Mouse (Mus musculus) lung, embryonic 16.5 days (tissue): ENCODE measurements at regions not wholly inside any gene's neighbourhood (a gene's known extent, or its start where the extent isn't known, plus 50 kb on each side); places are given as distances from the start of the nearest gene placed in this dataset.

ENCODE experiments used
- ATAC-seq: fragments of 200-750 bp; cut with Nextera tagmentation; 2 replicates; pipeline ENCODE4 v1.8.0; 2017; ENCODE audit warnings: low read depth, mild to moderate bottlenecking, moderate library complexity
- H3K27ac ChIP-seq: fragments of 300-500 bp; sonication (generic); 2 replicates; pipeline ENCODE4 v1.5.1; 2014; ENCODE audit warnings: mild to moderate bottlenecking, control low read depth, low read length
- H3K27me3 ChIP-seq: fragments of 300-500 bp; sonication (generic); 2 replicates; pipeline ENCODE4 v1.6.1; 2014; ENCODE audit warnings: low read depth, low read length, mixed read lengths; ENCODE audit not compliant: control insufficient read depth, insufficient read depth
- H3K36me3 ChIP-seq: fragments of 300-500 bp; sonication (generic); 2 replicates; pipeline ENCODE4 v1.6.1; 2014; ENCODE audit warnings: low read length; ENCODE audit not compliant: control insufficient read depth, insufficient read depth
- H3K4me1 ChIP-seq: fragments of 300-500 bp; sonication (generic); replicated peaks from 2 replicates; pipeline ENCODE4 v1.6.1; 2014; ENCODE audit warnings: low read length, mixed read lengths; ENCODE audit not compliant: control insufficient read depth, insufficient read depth
- H3K4me2 ChIP-seq: fragments of 300-500 bp; sonication (generic); 2 replicates; pipeline ENCODE4 v1.6.1; 2014; ENCODE audit warnings: low read depth, low read length, control low read depth
- H3K4me3 ChIP-seq: fragments of 300-500 bp; sonication (generic); 2 replicates; pipeline ENCODE4 v1.5.1; 2014; ENCODE audit warnings: mild to moderate bottlenecking, low read length, control low read depth
- H3K9ac ChIP-seq: fragments of 300-500 bp; sonication (generic); 2 replicates; pipeline ENCODE4 v1.6.1; 2014; ENCODE audit warnings: low read length, control low read depth
- H3K9me3 ChIP-seq: fragments of 300-500 bp; sonication (generic); 2 replicates; pipeline ENCODE4 v1.6.1; 2016; ENCODE audit warnings: low read length; ENCODE audit not compliant: control insufficient read depth
- WGBS: fragments of 180-500 bp; shearing (Covaris S2); extraction: QIAGEN DNeasy Blood & Tissue Kit; methylation state at CpG from one replicate; pipeline ENCODE4 v1.1.7; 2014; 5-methylcytosine and 5-hydroxymethylcytosine counted together

GRCm38 (mm10) chr6:117406312-117406595 is 237.9 kb downstream of the Cxcl12 start:
- Histone ChIP-seq H3K4me2 (no peak overlapping the region), H3K27me3 (no peaks in the 10 kb centered on the region), H3K27ac (no peak overlapping the region), H3K9ac (no peak overlapping the region), H3K36me3 (no peaks in the 10 kb centered on the region), H3K9me3 (no peaks in the 10 kb centered on the region), H3K4me3 (no peak overlapping the region), H3K4me1 (no peaks in the 10 kb centered on the region)
- ATAC-seq = no peak
- 91% methylated on average over 4 of the region's 4 CpGs for WGBS

GRCm38 (mm10) chr6:117406757-117407156 is 238.4 kb downstream of the Cxcl12 start:
- Histone ChIP-seq H3K27ac (no peak overlapping the region), H3K27me3 (no peaks in the 10 kb centered on the region), H3K4me3 (no peak overlapping the region), H3K4me1 (no peaks in the 10 kb centered on the region), H3K9ac (no peak overlapping the region), H3K9me3 (no peaks in the 10 kb centered on the region), H3K36me3 (no peaks in the 10 kb centered on the region), H3K4me2 (no peak overlapping the region)
- 80% methylated on average over 9 of the region's 9 CpGs for WGBS
- no peak for ATAC-seq

GRCm38 (mm10) chr6:117407206-117407858 is 239.0 kb downstream of the Cxcl12 start:
- no peak overlapping the region for H3K27ac ChIP-seq
- ATAC-seq = no peak
- H3K27me3 ChIP-seq = no peaks in the 10 kb centered on the region
- no peak overlapping the region for H3K4me3 ChIP-seq
- WGBS = 59% methylated on average over 15 of the region's 15 CpGs
- H3K4me1 ChIP-seq = no peaks in the 10 kb centered on the region
- H3K4me2 ChIP-seq = no peak overlapping the region
- H3K9me3 ChIP-seq = no peaks in the 10 kb centered on the region
- H3K9ac ChIP-seq = no peak overlapping the region
- H3K36me3 ChIP-seq = no peaks in the 10 kb centered on the region

- no peak for ATAC-seq
- Histone ChIP-seq H3K36me3 (no peaks in the 10 kb centered on the region), H3K9ac (no peak overlapping the region), H3K4me1 (no peaks in the 10 kb centered on the region), H3K9me3 (no peaks in the 10 kb centered on the region), H3K4me3 (no peak overlapping the region), H3K4me2 (no peak overlapping the region), H3K27me3 (no peaks in the 10 kb centered on the region), H3K27ac (no peak overlapping the region)
- 71% methylated on average over 5 of the region's 5 CpGs for WGBS
These were observed 239.6 kb downstream of the Cxcl12 start for GRCm38 (mm10) chr6:117407953-117408352.

- Histone ChIP-seq H3K4me2 (no peak overlapping the region), H3K9me3 (no peaks in the 10 kb centered on the region), H3K27ac (no peak overlapping the region), H3K4me1 (no peaks in the 10 kb centered on the region), H3K4me3 (no peak overlapping the region), H3K27me3 (no peaks in the 10 kb centered on the region), H3K36me3 (no peaks in the 10 kb centered on the region), H3K9ac (no peak overlapping the region)
- no peak for ATAC-seq
- 53% methylated on average over 11 of the region's 11 CpGs for WGBS
These were observed 240.8 kb downstream of the Cxcl12 start for GRCm38 (mm10) chr6:117408971-117409783.

GRCm38 (mm10) chr6:117414926-117415325 is 246.6 kb downstream of the Cxcl12 start:
- Histone ChIP-seq H3K4me1 (no peaks in the 10 kb centered on the region), H3K4me3 (no peak overlapping the region), H3K27me3 (no peaks in the 10 kb centered on the region), H3K36me3 (no peaks in the 10 kb centered on the region), H3K9me3 (no peaks in the 10 kb centered on the region), H3K27ac (no peak overlapping the region; the same call in 1 of the 2 replicates), H3K9ac (no peak overlapping the region), H3K4me2 (no peak overlapping the region)
- 37% methylated on average over 5 of the region's 5 CpGs for WGBS
- ATAC-seq = peak; percentile 65

DNA sequence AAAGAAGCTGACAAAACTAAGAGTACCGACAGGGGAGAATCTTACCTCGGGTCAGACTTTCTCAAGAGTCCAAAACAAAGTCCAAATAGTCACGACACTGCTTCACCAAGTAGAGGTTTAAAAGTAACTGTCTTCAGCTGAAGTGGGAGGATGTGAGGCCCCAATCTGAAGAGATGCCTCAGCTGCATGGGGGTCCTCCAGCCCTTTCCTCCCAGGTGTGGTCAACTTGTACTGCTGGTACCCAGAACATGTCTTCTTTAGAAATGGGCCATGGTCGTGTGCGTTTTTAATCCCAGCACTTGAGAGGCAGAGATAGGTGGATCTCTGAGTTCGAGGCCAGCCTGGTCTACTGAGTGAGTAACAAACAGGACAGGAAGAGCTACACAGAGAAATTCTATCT is 247.6 kb downstream of the Cxcl12 start:
- H3K4me3 ChIP-seq = no peak overlapping the region
- no peak overlapping the region for H3K4me2 ChIP-seq
- H3K4me1 ChIP-seq = no peaks in the 10 kb centered on the region
- no peaks in the 10 kb centered on the region for H3K9me3 ChIP-seq
- H3K27ac ChIP-seq = no peak overlapping the region
- H3K36me3 ChIP-seq = no peaks in the 10 kb centered on the region
- WGBS = 81% methylated on average over 6 of the region's 6 CpGs
- no peaks in the 10 kb centered on the region for H3K27me3 ChIP-seq
- H3K9ac ChIP-seq = no peak overlapping the region
- no peak for ATAC-seq

DNA sequence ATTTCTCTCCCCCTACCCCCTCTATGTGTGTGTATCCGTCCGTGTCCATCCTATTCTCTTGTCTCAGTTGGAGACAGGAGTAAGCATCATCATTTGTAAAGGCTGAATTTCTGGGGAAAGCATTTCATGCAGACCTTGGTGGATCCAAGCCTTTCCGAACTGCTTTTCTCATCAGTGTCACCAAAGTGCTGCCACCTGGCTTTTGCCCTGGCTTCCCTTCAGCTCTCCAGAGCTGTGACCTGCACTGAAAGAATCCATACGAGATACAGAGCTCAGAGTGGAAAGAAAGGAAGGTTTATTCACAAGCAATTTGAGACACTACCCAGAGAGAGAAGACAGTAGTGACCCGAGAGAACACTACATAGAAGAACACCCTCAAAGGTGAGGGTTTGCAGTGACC is 248.1 kb downstream of the Cxcl12 start:
- Histone ChIP-seq H3K4me2 (no peak overlapping the region), H3K4me1 (no peaks in the 10 kb centered on the region), H3K27me3 (no peaks in the 10 kb centered on the region), H3K27ac (no peak overlapping the region), H3K9me3 (no peaks in the 10 kb centered on the region), H3K36me3 (no peaks in the 10 kb centered on the region), H3K9ac (no peak overlapping the region), H3K4me3 (no peak overlapping the region)
- 68% methylated on average over 5 of the region's 5 CpGs for WGBS
- no peak for ATAC-seq

GRCm38 (mm10) chr6:117422846-117423573 is 254.7 kb downstream of the Cxcl12 start:
- Histone ChIP-seq H3K9ac (no peak overlapping the region), H3K27me3 (no peaks in the 10 kb centered on the region), H3K4me2 (no peak overlapping the region), H3K9me3 (no peaks in the 10 kb centered on the region), H3K4me3 (no peak overlapping the region), H3K4me1 (peaks cover 4% of the 10 kb centered on the region), H3K27ac (no peak overlapping the region), H3K36me3 (no peaks in the 10 kb centered on the region)
- 60% methylated on average over 10 of the region's 10 CpGs for WGBS
- no peak for ATAC-seq
